Mouse (Mus musculus) intestine, postnatal 0 days (tissue): Measurements from ENCODE around the gene Ago4. TPM values are rescaled to one million over a fixed set of nuclear protein-coding genes. Genes with fewer than 3 reads are reported as not detected.
A peak's percentile ranks its signal among the peaks of the same experiment; 100 is the strongest.

Experiments used
- ATAC-seq: fragments of 200-750 bp; cut with Nextera tagmentation; 2 replicates; pipeline ENCODE4 v1.8.0; 2017; ENCODE audit warnings: mild to moderate bottlenecking, moderate TSS enrichment, moderate library complexity
- H3K27ac ChIP-seq: fragments of 300-500 bp; sonication (generic); 2 replicates; pipeline ENCODE4 v1.5.1; 2014; ENCODE audit warnings: mild to moderate bottlenecking, low read depth, low read length, moderate library complexity
- H3K27me3 ChIP-seq: fragments of 300-500 bp; sonication (generic); replicated peaks from 2 replicates; pipeline ENCODE4 v1.6.1; 2014; ENCODE audit warnings: low read length, mixed read lengths; ENCODE audit not compliant: control insufficient read depth, insufficient read depth
- H3K36me3 ChIP-seq: fragments of 300-500 bp; sonication (generic); 2 replicates; pipeline ENCODE4 v1.6.1; 2014; ENCODE audit warnings: mild to moderate bottlenecking, moderate library complexity; ENCODE audit not compliant: control insufficient read depth, insufficient read depth
- H3K4me1 ChIP-seq: fragments of 300-500 bp; sonication (generic); replicated peaks from 2 replicates; pipeline ENCODE4 v1.6.1; 2014; ENCODE audit warnings: antibody characterized with exemption, low read length, mixed read lengths; ENCODE audit not compliant: control insufficient read depth, insufficient read depth
- H3K4me2 ChIP-seq: fragments of 300-500 bp; sonication (generic); replicated peaks from 2 replicates; pipeline ENCODE4 v1.6.1; 2014; ENCODE audit warnings: low read depth, mild to moderate bottlenecking, moderate library complexity
- H3K4me3 ChIP-seq: fragments of 300-500 bp; sonication (generic); 2 replicates; pipeline ENCODE4 v1.5.1; 2014; ENCODE audit warnings: low read depth, low read length
- H3K9ac ChIP-seq: fragments of 300-500 bp; sonication (generic); 2 replicates; pipeline ENCODE4 v1.6.1; 2014; ENCODE audit warnings: mild to moderate bottlenecking, low read depth, low read length
- H3K9me3 ChIP-seq: fragments of 300-500 bp; sonication (generic); 2 replicates; pipeline ENCODE4 v1.6.1; 2016; ENCODE audit warnings: mixed run types; ENCODE audit not compliant: control insufficient read depth
- CTCF ChIP-seq: sonication (generic); IDR thresholded peaks from 2 replicates; pipeline ENCODE4 v1.5.1; 2016; ENCODE audit warnings: low read depth, mild to moderate bottlenecking, control low read depth, antibody characterized with exemption, moderate library complexity
- WGBS: fragments of 180-500 bp; shearing (Covaris S2); extraction: QIAGEN DNeasy Blood & Tissue Kit; methylation state at CpG from one replicate; pipeline ENCODE4 v1.1.7; 2014; 5-methylcytosine and 5-hydroxymethylcytosine counted together
- polyA plus RNA-seq: library from polyadenylated mRNA; unstranded; fragments of >200 nt; fragmentation: Nextera tagmentation; extraction: Ambion mirVana; gene quantifications from 2 replicates; pipeline ENCODE4 v1.2.1, GENCODE M21; 2015

Gene Ago4
- polyA plus RNA-seq, 1 experiment from 2014 or later, result 1.1 TPM

DNA sequence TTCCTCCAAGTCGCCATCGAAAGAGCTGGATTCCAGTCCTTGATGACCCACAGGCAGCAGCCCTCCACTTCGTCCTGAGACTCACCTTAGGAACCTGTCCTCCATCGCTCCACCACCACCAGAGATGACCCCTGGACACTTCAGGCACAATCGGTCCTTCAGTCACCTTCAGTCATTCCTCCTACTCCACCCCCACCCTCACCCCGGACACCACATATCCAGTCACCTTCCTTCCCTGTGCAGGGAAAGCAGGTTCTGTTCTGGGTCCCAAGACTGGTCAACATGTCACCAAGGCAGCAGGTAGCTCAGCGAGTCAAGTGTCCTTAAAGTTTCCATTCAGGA, 428 bp upstream of the Ago4 start:
- ATAC-seq, result peak; percentile 20; the same call in 1 of the 2 replicates
- Histone ChIP-seq H3K4me2 (peak overlapping the region; percentile 99), H3K27me3 (no peaks in the 10 kb centered on the region), H3K36me3 (no peaks in the 10 kb centered on the region), H3K27ac (no peak overlapping the region), H3K9me3 (no peaks in the 10 kb centered on the region), H3K4me1 (no peaks in the 10 kb centered on the region), H3K4me3 (peak overlapping the region; percentile 94), H3K9ac (peak overlapping the region; percentile 82)
- 10% methylated on average over 7 of the region's 7 CpGs for WGBS
- no peak for TF ChIP-seq CTCF

DNA sequence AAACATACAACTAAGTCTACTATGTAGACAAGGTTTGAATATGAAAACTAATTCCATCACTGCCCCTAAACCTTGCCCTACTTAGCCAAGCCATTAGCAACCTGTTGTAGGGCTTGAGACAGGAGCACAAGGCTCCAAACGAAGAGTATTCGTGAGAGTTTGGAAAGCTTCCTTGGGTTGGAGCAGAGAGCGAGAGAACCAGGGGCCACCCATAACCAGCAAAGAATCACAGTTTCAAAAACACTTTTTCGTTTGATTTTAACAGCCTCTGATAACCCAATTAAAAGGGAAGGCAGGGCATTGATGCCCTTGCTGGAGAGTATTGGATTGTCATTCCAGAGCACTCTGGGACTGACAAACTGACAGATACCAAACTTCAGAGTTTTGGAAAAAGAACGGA, 980 bp downstream of the Ago4 start:
- peak overlapping the region; percentile 94 for H3K4me3 ChIP-seq
- 59% methylated on average over 5 of the region's 5 CpGs for WGBS
- no peaks in the 10 kb centered on the region for H3K36me3 ChIP-seq
- H3K27ac ChIP-seq, result no peak overlapping the region
- no peaks in the 10 kb centered on the region for H3K9me3 ChIP-seq
- TF ChIP-seq CTCF, result no peak
- no peaks in the 10 kb centered on the region for H3K27me3 ChIP-seq
- H3K4me1 ChIP-seq, result no peaks in the 10 kb centered on the region
- H3K9ac ChIP-seq, result no peak overlapping the region
- no peak for ATAC-seq
- peak overlapping the region; percentile 99 for H3K4me2 ChIP-seq

DNA sequence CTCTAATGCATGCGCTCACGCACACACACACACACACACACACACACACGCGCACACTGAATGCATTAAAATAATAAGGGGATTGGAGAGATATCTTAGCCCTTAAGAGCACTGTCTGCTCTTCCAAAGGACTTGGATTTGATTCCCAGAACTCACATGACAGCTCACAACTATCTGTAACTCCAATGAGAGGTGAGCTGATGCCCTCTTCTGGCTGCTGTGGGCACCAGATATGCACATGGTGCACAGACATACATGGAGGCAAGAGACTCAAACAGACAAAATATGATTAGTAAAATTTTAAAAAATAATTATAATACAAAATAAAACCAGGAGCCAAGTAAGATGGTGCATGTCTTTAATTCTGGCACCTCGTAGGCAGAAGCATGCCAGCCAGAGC, 6.4 kb downstream of the Ago4 start:
- Histone ChIP-seq H3K4me2 (no peak overlapping the region), H3K36me3 (no peaks in the 10 kb centered on the region), H3K27me3 (no peaks in the 10 kb centered on the region), H3K9me3 (no peaks in the 10 kb centered on the region), H3K4me1 (no peaks in the 10 kb centered on the region), H3K27ac (no peak overlapping the region), H3K4me3 (no peak overlapping the region), H3K9ac (no peak overlapping the region)
- TF ChIP-seq CTCF, result peak; percentile 38
- WGBS, result 97% methylated on average over 5 of the region's 5 CpGs
- ATAC-seq, result no peak

DNA sequence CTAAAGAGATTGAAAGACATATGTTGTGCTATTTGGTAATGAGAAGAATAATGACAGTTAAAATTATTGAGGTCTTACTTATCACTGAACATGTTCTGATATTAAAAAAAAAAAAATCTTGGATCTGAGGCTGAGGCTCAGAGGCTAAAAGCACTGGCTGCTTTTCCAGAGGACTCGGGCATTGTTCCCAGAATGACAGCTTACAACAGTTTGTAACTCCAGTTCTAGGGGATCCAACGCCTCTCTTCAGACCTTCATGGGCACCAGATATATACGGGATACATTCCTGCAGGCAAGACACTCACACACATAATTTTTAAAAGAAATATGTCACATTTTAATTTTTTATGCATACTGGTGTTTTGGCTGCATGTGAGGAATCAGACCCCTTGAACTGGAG, 7.1 kb downstream of the Ago4 start:
- H3K9me3 ChIP-seq, result no peaks in the 10 kb centered on the region
- no peak overlapping the region for H3K4me3 ChIP-seq
- WGBS, result 78% methylated on average over 3 of the region's 3 CpGs
- H3K4me2 ChIP-seq, result no peak overlapping the region
- no peak overlapping the region for H3K27ac ChIP-seq
- no peak overlapping the region for H3K9ac ChIP-seq
- ATAC-seq, result no peak
- H3K27me3 ChIP-seq, result no peaks in the 10 kb centered on the region
- no peaks in the 10 kb centered on the region for H3K36me3 ChIP-seq
- TF ChIP-seq CTCF, result no peak
- H3K4me1 ChIP-seq, result no peaks in the 10 kb centered on the region

DNA sequence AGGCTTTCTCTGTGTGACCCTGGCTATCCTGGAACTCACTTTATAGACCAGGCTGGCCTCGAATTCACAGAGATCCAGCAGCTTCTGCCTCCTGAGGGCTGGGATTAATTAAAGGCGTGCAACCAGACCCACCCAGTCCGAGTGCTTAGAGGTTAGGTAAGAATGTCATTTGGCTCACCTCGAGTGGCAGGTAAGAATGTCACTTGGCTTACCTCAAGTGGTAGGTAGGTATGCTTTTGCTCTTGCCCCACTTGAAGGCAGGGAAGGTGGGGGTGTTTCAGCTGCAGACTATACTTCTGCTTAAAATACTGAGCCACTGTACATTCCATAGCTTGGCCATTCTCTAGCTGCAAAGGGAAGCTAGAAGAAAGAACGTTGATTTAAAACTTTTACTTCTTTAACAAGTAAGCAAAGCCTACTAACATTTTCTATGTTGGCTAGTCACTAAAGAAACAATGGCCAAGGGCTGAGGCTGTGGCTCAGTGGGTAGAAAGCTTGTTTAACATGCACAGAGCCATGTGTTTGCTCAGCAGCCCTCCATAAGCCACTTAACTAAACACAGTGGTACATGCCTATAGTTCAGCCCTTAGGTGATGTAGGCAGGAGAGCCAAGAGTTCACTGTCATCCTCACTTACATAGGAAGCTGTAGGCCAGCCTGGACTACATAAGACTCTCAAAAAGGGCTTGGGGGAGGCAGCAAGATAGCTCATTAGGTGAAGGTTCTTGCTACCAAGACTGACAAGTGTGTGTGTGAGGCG, 20.8 kb downstream of the Ago4 start:
- Histone ChIP-seq H3K4me1 (no peaks in the 10 kb centered on the region), H3K4me3 (no peak overlapping the region), H3K36me3 (peaks cover 5% of the 10 kb centered on the region; the same call in 1 of the 2 replicates), H3K9ac (no peak overlapping the region), H3K4me2 (no peak overlapping the region), H3K9me3 (no peaks in the 10 kb centered on the region), H3K27me3 (no peaks in the 10 kb centered on the region), H3K27ac (no peak overlapping the region)
- no peak for TF ChIP-seq CTCF
- no peak for ATAC-seq
- WGBS, result 86% methylated on average over 6 of the region's 6 CpGs

DNA sequence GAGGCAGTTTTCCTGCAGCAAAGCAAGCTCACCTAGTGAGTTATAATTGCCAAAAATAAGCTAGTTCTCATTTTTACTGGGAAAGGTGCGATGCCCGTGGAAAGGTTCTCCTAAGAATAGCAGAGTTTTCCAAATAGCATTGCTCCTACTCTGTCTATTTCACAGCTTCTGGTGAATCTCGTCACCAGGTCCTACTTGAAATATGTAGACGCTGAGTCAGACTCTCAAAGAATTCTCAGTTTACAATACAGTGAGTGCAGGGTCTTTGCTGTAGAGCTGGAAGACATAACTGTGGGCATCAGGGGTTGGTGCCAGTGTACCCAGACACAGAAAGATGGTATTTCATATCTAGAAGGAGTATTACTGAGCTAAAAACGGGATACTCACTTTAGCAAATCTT, 22.3 kb downstream of the Ago4 start:
- Histone ChIP-seq H3K36me3 (peaks cover 5% of the 10 kb centered on the region; the same call in 1 of the 2 replicates), H3K27ac (no peak overlapping the region), H3K9me3 (no peaks in the 10 kb centered on the region), H3K4me2 (no peak overlapping the region), H3K4me1 (no peaks in the 10 kb centered on the region), H3K4me3 (no peak overlapping the region), H3K9ac (no peak overlapping the region), H3K27me3 (no peaks in the 10 kb centered on the region)
- ATAC-seq, result no peak
- TF ChIP-seq CTCF, result no peak
- 81% methylated on average over 5 of the region's 5 CpGs for WGBS

- peak overlapping the region; percentile 15; the same call in 1 of the 2 replicates for H3K27ac ChIP-seq
- WGBS, result 77% methylated on average over 2 of the region's 2 CpGs
- ATAC-seq, result peak; percentile 51; the same call in 1 of the 2 replicates
- H3K4me3 ChIP-seq, result no peak overlapping the region
- no peaks in the 10 kb centered on the region for H3K9me3 ChIP-seq
- H3K27me3 ChIP-seq, result no peaks in the 10 kb centered on the region
- 0 out of 2 replicates have a peak overlapping the region, but pooled peaks have one; percentile 1 for H3K4me2 ChIP-seq
- H3K4me1 ChIP-seq, result no peaks in the 10 kb centered on the region
- H3K9ac ChIP-seq, result no peak overlapping the region
- H3K36me3 ChIP-seq, result peaks cover 5% of the 10 kb centered on the region; the same call in 1 of the 2 replicates
- no peak for TF ChIP-seq CTCF
These were observed 24.2 kb downstream of the Ago4 start for GRCm38 (mm10) chr4:126509072-126509471.
